Mouse (Mus musculus): ENCODE measurements around the gene Meltf.
"Not testable (repeated sequence)": the region's sequence is repeated elsewhere in the genome, so short reads cannot be mapped to it uniquely, and the experiment has no call there.

Gene Meltf

DNA sequence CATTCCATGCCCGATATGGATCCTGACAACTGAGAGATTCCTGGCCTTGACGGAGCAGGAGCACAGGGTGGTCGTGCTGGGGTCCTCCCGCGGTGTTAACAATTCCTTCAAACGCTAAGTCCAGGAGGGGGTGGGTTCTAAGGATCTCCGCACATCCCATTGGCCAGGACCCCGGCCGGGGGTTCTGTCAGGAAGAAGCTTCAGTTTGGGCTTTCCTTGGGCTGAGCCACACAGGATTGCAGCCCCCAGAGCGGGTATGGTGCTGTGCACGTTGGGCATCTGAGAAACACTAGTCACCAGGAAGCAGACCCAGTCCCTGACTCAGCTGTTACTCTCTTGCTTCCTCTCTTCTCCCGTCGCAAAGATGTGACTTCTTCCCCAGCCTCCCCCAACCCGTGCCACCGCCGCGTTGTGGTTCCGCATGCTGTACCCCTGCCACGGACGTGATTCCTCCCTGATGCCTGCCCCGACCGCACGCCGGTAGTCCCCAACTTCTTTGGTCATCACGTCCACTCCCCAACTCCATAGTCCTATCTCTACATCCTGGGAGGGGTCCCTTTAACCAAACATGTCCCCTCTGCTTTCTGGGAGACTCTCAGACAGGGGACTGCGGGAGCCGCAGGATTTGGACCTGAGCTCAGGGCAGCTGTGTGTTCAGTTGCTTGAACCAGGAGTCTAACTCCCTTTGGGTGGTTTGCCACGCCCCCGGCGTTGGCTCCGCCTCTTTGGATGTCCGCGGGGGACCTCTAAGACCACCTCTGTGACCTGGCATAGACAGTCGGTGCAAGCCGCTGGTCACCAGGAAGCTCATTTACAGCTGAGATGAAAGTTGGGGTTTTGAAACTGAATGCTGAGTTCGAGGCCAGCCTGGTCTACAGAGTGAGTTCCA, 56.7 kb downstream of the Meltf start:
- peak; percentile 40 to 41 for DNase-seq

DNA sequence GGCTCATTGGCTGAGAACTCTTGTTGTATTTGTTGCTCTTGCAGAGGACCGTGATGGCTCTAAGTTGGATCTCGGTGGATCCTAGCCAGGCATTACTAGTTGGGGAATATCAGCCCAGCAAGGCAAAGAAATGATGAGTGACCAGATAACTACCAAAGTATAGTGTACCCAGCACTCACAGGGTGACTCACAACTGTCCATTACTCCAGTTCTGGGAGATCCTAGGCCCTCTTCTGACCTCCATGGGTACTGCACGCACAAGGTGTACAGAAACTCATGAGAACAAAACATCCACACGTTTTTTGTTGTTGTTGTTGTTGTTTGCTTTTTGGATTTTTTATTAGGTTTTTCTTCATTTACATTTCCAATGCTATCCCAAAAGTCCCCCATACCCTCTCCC, 58.0 kb downstream of the Meltf start:
- DNase-seq = no peak

DNA sequence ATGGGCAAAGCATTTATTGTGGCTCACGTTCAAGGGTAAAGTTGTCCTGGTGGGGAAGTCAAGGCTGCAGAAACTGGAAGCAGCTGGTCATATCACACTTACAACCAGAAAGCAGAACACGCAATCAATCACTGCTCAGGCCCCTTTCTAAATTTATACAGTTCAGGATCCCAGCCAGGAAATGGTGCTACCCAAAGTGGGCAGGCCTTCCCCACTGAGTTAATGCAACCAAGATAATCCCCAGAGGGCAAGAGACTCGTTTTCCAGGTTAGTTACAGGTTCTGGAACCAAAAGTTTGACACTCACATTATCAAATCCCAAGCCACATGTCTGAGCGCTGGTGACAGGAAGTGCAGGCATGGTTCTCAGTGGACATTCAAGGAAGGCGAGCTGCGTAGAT, 60.2 kb downstream of the Meltf start:
- no peak for DNase-seq

DNA sequence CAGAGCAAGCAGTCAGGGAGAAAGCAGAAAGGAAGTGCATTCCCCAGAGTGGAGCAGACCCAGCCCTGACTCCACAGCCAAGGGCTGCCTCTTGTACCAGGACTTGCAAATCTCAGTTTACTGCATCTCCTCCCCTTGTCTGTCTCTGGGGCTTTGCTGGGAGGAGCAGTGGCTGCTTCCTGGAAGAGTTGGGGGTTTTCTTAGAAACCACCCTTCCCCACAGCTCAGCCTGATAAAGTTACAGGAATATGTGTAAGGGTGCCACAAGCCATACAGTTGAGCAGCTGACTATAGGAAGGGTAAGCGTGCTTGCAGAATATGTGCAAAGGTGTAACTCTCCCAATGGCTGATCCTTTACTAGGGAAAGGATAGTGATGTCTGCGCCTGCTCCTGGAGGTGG, 62.0 kb downstream of the Meltf start:
- DNase-seq = no peak

DNA sequence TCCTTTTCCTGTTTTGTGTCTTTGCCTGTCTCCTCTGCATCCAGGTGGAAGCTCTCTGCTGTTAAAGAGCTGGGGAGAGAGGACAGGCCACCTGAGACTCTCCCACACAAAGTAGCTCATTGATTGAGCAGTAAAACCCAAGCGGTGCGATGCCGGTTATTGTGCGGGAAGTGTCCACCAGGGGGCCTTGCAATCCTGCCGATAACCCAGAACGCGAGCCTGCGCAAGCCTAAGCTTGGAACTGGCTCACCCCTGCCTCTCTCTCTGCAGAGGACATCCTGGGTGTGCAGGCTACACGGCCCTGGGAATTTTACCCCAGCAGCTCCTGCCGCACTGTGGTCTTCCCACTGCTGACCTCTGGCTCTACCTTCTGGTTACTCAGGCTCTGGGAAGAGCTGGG, 65.4 kb downstream of the Meltf start:
- peak; percentile 86 to 91 for DNase-seq

DNA sequence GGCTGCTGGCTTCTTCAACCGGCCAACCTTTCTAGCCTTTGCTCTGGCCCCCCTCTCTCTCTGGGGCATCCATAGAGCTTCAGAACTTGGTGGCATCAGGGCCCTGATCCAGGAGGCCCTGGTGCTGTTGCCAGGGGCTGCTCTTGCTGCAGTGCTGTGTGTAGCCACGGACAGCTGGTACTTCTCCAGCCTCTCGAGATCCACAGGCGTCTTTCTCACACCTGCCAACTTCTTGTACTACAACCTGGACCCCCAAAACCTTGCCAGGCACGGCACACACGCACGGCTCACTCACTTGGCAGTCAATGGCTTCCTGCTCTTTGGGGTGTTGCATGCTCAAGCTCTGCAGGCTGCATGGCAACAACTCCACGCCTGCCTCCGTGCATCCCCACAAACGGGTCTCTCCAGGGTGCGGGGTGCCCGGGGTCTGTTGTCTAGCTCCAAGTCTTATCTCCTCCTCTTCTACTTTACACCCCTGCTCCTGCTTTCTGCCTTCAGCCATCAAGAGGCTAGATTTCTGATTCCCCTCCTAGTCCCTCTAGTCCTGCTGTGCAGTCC, 66.2 kb downstream of the Meltf start:
- peak; percentile 55 to 59 for DNase-seq

DNA sequence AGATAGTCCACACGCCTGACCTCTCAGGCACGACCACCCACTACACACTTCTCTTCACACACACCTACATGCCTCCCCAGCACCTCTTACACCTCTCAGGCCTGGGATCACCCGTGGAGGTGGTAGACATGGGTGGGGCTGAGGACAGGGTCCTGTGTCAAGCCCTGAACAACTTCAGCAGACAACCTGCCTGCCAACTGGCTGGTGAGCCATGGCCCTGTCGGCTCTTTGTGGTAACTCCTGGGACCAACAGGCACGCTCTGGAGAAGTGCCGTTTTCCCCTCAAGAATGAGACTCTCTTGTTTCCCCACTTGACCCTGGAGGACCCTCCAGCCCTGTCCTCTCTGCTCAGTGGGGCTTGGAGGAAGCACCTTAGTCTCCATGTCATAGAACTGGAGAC, 66.8 kb downstream of the Meltf start:
- no peak for DNase-seq

DNA sequence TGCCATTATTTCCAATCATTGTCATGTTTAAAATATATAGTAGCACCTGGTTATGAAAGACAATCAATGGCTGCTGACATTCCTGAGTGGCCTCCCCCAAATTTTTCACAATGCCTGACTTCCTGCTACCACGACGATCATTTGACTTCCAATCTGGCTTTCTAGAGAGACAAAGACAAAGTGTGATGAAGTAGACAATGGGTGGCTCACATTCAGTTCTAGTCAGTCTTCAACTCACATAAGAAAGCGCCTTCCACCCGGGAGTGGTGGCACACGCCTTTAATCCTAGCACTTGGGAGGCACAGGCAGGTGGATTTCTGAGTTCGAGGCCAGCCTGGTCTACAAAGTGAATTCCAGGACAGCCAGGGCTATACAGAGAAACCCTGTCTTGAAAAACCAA, 67.4 kb downstream of the Meltf start:
- DNase-seq = not testable (repeated sequence)

DNA sequence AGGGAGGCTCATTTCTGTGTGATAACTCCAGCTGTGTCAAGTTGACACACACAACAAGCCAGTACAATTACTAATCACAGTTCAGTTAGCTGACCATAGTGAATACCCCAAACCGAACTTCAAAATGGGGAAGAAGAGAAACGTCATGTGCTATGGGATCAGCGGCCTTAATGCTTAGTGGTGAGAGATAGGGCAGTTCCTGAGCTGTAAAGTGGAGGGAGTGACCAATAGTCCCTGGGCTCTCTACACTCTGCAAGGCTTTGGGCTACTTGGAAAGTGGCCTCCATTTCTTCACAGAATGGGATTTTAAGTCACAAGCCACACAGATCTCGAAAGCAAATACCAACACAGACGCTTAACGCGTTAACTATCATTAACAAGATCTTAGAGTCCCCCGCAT, 68.7 kb downstream of the Meltf start:
- no peak for DNase-seq

DNA sequence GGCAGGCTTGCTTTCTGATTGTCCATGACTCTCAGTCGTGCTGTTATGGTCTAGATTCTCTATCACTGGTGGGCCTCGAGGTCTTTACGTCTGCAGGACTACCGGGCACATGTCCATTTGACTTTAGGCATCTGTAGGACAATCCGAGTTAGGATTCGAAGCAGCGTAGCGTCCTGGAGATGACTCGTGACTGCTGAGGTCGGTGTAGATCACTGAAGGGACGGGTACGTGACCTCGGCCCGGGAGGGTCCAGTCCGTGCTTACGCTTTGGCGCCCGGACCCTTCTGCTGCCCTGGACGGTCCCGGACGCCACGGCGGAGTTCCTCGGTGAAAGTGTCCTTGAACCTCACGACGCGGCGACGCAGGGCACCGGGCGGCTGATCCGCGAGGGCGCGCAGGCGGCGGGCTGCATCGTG, 69.3 kb downstream of the Meltf start:
- no peak for DNase-seq

DNA sequence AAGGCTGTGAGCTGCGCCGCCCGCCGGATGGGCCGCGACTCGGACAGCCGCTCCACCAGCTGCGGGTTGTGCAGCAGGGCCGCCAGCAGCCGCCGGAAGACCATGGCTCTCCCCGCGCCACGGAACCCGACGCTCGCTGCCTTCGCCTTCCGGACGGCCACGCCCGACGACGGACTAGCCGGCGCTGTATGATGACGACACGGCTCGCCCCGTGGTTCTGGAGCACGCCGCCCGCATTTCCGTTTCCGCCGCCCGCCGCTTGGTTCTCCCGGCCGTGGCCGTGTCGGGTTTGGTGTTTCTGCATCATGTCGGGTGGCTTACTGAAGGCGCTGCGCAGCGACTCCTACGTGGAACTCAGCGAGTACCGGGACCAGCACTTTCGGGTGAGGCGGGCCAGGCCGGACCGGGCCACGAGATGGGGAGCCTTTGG, 69.8 kb downstream of the Meltf start, which contains the start of the genes 0610012G03Rik and Ncbp2:
0610012G03Rik (minus strand) TSS at position 150 of the 430 bp plus-strand sequence.
Ncbp2 (plus strand) TSS at position 169 of the 430 bp plus-strand sequence.
- peak; percentile 98 to 99 for DNase-seq
